Mouse (Mus musculus) hindbrain, postnatal 0 days (tissue): ENCODE data around the gene Spsb1. TPM values are rescaled to one million over a fixed set of nuclear protein-coding genes. Genes with fewer than 3 reads are reported as not detected.

Source experiments
- ATAC-seq: fragments of 200-750 bp; cut with Nextera tagmentation; 2 replicates; pipeline ENCODE4 v1.8.0; 2017; ENCODE audit warnings: mild to moderate bottlenecking, moderate TSS enrichment, moderate library complexity
- DNase-seq: peaks from one replicate; pipeline ENCODE4 v3.0.0-alpha.2; 2015; ENCODE audit warnings: low spot score
- H3K27ac ChIP-seq: fragments of 300-500 bp; sonication (generic); 2 replicates; pipeline ENCODE4 v1.5.1; 2014; ENCODE audit warnings: mild to moderate bottlenecking
- H3K27me3 ChIP-seq: fragments of 300-500 bp; sonication (generic); 2 replicates; pipeline ENCODE4 v1.6.1; 2014; ENCODE audit warnings: low read length, mixed read lengths; ENCODE audit not compliant: insufficient read depth
- H3K36me3 ChIP-seq: fragments of 300-500 bp; sonication (generic); 2 replicates; pipeline ENCODE4 v1.6.1; 2014; ENCODE audit warnings: low read length, mixed read lengths; ENCODE audit not compliant: insufficient read depth
- H3K4me1 ChIP-seq: fragments of 300-500 bp; sonication (generic); 2 replicates; pipeline ENCODE4 v1.6.1; 2014; ENCODE audit warnings: antibody characterized with exemption, low read length, mixed read lengths; ENCODE audit not compliant: insufficient read depth
- H3K4me2 ChIP-seq: fragments of 300-500 bp; sonication (generic); 2 replicates; pipeline ENCODE4 v1.6.1; 2014; ENCODE audit warnings: low read depth, mild to moderate bottlenecking, low read length, moderate library complexity, mixed read lengths
- H3K4me3 ChIP-seq: fragments of 300-500 bp; sonication (generic); 2 replicates; pipeline ENCODE4 v1.5.1; 2014; ENCODE audit warnings: low read length
- H3K9ac ChIP-seq: fragments of 300-500 bp; sonication (generic); replicated peaks from 2 replicates; pipeline ENCODE4 v1.6.1; 2014; ENCODE audit warnings: mild to moderate bottlenecking, low read length, moderate library complexity, mixed read lengths
- H3K9me3 ChIP-seq: fragments of 300-500 bp; sonication (generic); 2 replicates; pipeline ENCODE4 v1.6.1; 2016; ENCODE audit warnings: low read length, mixed read lengths
- CTCF ChIP-seq: IDR thresholded peaks from 2 replicates; pipeline ENCODE4 v1.5.1; 2016; ENCODE audit warnings: antibody characterized with exemption, control low read depth, low read depth
- WGBS: fragments of 180-500 bp; shearing (Covaris S2); extraction: QIAGEN DNeasy Blood & Tissue Kit; methylation state at CpG from one replicate; pipeline ENCODE4 v1.1.7; 2014; 5-methylcytosine and 5-hydroxymethylcytosine counted together
- polyA plus RNA-seq: library from polyadenylated mRNA; unstranded; fragments of >200 nt; fragmentation: Nextera tagmentation; extraction: Ambion mirVana; gene quantifications from 2 replicates; pipeline ENCODE4 v1.2.1, GENCODE M21; 2015
- total RNA-seq: library from RNA; depleted of rRNA; stranded (reverse); fragments of >200 nt; gene quantifications from 2 replicates; pipeline ENCODE4 v1.2.3, GENCODE M21; 2014

The Spsb1 gene
- total and polyA plus RNA-seq, 2 experiments from 2014 or later, result 9.2 to 13.7 TPM

DNA sequence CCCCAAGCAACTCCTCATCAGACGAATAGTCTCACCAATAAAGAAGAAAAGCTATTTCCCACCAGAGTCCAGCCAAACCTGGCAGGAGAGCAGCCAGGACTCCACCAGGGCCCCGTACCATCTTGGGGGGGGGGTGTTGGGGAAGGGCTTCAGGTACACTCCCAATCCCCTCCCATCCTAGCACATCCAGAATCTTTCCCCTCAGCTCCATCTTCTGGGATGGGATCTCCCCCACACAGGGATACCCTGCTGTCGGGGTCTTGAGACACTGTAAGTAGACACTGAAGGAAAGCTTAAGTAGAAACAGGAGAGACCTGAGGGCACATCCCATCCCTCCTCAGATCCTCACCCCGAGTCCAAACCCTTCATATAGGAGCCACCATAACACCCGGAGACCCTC is 31.8 kb downstream of the Spsb1 start:
- 79% methylated on average over 4 of the region's 5 CpGs for WGBS
- H3K4me3 ChIP-seq, result no peak overlapping the region
- no peaks in the 10 kb centered on the region for H3K9me3 ChIP-seq
- ATAC-seq, result no peak
- peaks cover 14% of the 10 kb centered on the region for H3K4me1 ChIP-seq
- 0 out of 2 replicates have a peak overlapping the region, but pooled peaks have one; percentile 16 for H3K27ac ChIP-seq
- H3K27me3 ChIP-seq, result no peaks in the 10 kb centered on the region
- no peak for DNase-seq
- no peak for TF ChIP-seq CTCF
- no peaks in the 10 kb centered on the region for H3K36me3 ChIP-seq
- no peak overlapping the region for H3K4me2 ChIP-seq
- H3K9ac ChIP-seq, result no peak overlapping the region

DNA sequence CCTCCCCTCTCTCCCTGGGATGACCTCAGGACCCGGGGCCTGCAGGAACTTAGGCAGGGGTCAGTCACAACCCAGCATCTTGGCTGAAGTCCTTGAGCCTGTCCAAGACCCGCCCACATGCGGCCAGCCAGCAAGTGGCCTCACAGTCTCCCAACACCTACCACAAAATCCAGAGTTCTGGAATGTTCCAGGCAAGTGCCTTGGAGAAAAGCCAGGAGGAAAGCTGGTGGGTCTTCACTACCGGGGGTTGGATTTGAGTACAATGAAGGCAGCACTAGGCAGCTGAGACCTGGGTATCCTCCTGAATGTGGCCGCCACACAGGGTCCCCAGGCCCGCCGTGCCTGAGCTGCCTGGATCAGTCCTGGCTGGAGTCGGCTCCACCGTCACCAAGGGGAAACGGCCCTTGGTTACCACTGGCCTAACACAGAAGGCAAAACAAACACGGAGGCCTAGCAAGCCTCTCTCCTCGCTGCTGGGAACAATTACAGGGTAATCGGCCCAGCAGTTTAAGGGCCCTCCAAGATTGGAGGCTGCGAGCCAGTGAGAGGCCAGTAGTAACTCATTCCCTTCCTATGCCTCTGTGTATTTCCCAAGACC is 32.6 kb downstream of the Spsb1 start:
- DNase-seq (peak; percentile 68), ATAC-seq (peak; percentile 82)
- Histone ChIP-seq H3K9ac (no peak overlapping the region), H3K27me3 (no peaks in the 10 kb centered on the region), H3K4me2 (no peak overlapping the region), H3K4me3 (no peak overlapping the region), H3K4me1 (peaks cover 14% of the 10 kb centered on the region), H3K36me3 (no peaks in the 10 kb centered on the region), H3K9me3 (no peaks in the 10 kb centered on the region), H3K27ac (peak overlapping the region; percentile 71)
- WGBS, result 26% methylated on average over 14 of the region's 14 CpGs
- no peak for TF ChIP-seq CTCF

DNA sequence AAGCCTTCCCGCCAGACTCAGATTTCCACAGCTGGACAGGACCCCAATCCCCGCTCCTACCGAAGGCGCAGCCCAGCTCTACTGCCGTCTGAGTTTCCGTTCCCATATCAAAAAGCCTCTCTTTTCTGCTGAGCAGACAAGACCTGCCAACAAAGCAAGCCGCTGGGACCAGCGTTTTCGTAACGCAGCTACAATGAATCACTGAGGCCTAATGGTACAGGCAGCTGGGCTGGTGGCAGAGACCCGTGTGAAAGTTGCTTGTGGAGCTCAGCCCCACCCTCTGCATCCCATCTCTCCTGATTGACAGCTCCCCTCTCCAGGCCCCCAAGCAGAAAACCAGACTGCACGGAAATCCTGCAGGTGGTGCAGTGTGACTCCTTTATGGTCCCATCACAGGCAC is 34.0 kb downstream of the Spsb1 start:
- peak; percentile 51 for DNase-seq
- H3K4me2 ChIP-seq, result no peak overlapping the region
- no peak overlapping the region for H3K27ac ChIP-seq
- no peaks in the 10 kb centered on the region for H3K27me3 ChIP-seq
- no peaks in the 10 kb centered on the region for H3K9me3 ChIP-seq
- no peak overlapping the region for H3K9ac ChIP-seq
- peaks cover 14% of the 10 kb centered on the region for H3K4me1 ChIP-seq
- no peak for ATAC-seq
- WGBS, result 21% methylated on average over 12 of the region's 12 CpGs
- no peaks in the 10 kb centered on the region for H3K36me3 ChIP-seq
- no peak overlapping the region for H3K4me3 ChIP-seq
- TF ChIP-seq CTCF, result no peak; the same call in 1 of the 2 replicates

GRCm38 (mm10) chr4:149918455-149919070 is 36.3 kb downstream of the Spsb1 start:
- no peak overlapping the region for H3K4me3 ChIP-seq
- no peaks in the 10 kb centered on the region for H3K27me3 ChIP-seq
- 77% methylated on average over 15 of the region's 15 CpGs for WGBS
- ATAC-seq, result no peak
- TF ChIP-seq CTCF, result no peak
- H3K9me3 ChIP-seq, result no peaks in the 10 kb centered on the region
- H3K9ac ChIP-seq, result no peak overlapping the region
- peaks cover 21% of the 10 kb centered on the region for H3K4me1 ChIP-seq
- no peaks in the 10 kb centered on the region for H3K36me3 ChIP-seq
- H3K4me2 ChIP-seq, result no peak overlapping the region
- DNase-seq, result no peak
- H3K27ac ChIP-seq, result no peak overlapping the region

GRCm38 (mm10) chr4:149916831-149917230 is 38.0 kb downstream of the Spsb1 start:
- no peaks in the 10 kb centered on the region for H3K9me3 ChIP-seq
- H3K4me3 ChIP-seq, result no peak overlapping the region
- H3K27ac ChIP-seq, result no peak overlapping the region
- no peak overlapping the region for H3K4me2 ChIP-seq
- ATAC-seq, result no peak
- DNase-seq, result no peak
- WGBS, result 77% methylated on average over 3 of the region's 3 CpGs
- no peak for TF ChIP-seq CTCF
- H3K9ac ChIP-seq, result no peak overlapping the region
- H3K4me1 ChIP-seq, result peaks cover 20% of the 10 kb centered on the region
- H3K36me3 ChIP-seq, result no peaks in the 10 kb centered on the region
- H3K27me3 ChIP-seq, result no peaks in the 10 kb centered on the region

- Histone ChIP-seq H3K27ac (no peak overlapping the region), H3K9ac (no peak overlapping the region), H3K4me2 (no peak overlapping the region), H3K4me1 (peaks cover 21% of the 10 kb centered on the region), H3K4me3 (no peak overlapping the region), H3K27me3 (no peaks in the 10 kb centered on the region), H3K9me3 (no peaks in the 10 kb centered on the region), H3K36me3 (no peaks in the 10 kb centered on the region)
- no peak for TF ChIP-seq CTCF
- ATAC-seq (no peak), DNase-seq (no peak)
- 74% methylated on average over 7 of the region's 7 CpGs for WGBS
Measured at GRCm38 (mm10) chr4:149913709-149914370, 41.0 kb downstream of the Spsb1 start.

GRCm38 (mm10) chr4:149912451-149912850 is 42.4 kb downstream of the Spsb1 start:
- Histone ChIP-seq H3K36me3 (no peaks in the 10 kb centered on the region), H3K27me3 (no peaks in the 10 kb centered on the region), H3K4me1 (peaks cover 21% of the 10 kb centered on the region), H3K4me2 (no peak overlapping the region), H3K9me3 (no peaks in the 10 kb centered on the region), H3K9ac (no peak overlapping the region), H3K4me3 (no peak overlapping the region), H3K27ac (no peak overlapping the region)
- 49% methylated on average over 4 of the region's 4 CpGs for WGBS
- TF ChIP-seq CTCF, result no peak
- DNase-seq (no peak), ATAC-seq (no peak)
